Mouse (Mus musculus): Measurements from ENCODE around the gene Slc19a1. TPM values are rescaled to one million over a fixed set of nuclear protein-coding genes. Genes with fewer than 3 reads are reported as not detected.

The Slc19a1 gene
- polyA plus RNA-seq, 1 experiment from 2014 or later = 35.4 TPM

DNA sequence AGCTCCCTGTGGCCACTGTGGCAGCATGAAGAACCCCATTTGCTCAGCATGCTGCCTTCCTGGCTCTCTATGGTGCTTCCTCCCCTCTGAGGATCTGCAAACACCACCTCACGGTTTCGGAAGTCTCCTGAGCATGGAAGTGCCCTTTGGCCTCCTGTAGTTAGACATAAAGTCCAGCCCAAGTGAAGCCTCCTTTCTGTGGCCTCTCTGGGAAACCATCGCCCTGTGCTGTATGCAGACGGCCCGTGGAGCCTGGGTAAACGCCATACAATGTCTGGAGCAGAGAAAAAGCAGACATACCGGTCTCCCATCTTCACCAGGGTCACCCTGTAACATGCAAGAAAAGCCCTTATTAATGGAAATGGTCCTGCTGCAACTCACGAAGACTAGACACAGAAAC is 46.9 kb downstream of the Slc19a1 start:
- no peaks in the 10 kb centered on the region for H3K36me3 ChIP-seq
- 91% methylated on average over 8 of the region's 8 CpGs for WGBS
- H3K27ac ChIP-seq (replicated peaks) = no peak overlapping the region
- no peak overlapping the region for H3K4me2 ChIP-seq (replicated peaks)
- no peak for ATAC-seq (replicated peaks)
- no peak overlapping the region for H3K9ac ChIP-seq (replicated peaks)
- H3K27me3 ChIP-seq = no peaks in the 10 kb centered on the region
- H3K4me3 ChIP-seq = no peak overlapping the region
- no peaks in the 10 kb centered on the region for H3K9me3 ChIP-seq
- H3K4me1 ChIP-seq = 0 out of 2 replicates have a peak, but pooled peaks cover 4% of the 10 kb centered on the region

DNA sequence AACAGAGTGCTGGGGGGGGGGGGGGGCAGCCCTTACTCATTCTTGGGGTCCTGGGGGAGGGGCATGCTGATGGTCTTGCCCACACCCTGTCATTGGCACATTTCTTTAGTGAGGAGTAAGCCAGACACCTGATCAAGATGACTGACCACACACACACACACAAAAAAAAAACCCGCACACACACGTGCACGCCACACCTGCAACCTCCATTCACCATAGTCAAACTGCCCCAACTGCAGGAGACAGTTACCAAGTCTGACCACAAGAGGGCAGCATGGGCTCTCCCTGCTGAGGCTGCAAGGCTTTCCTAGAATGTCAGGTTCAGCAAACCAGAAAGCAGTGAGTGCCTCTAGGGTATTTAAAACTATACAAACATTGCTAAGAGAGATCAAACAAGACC is 50.4 kb downstream of the Slc19a1 start:
- Histone ChIP-seq H3K9me3 (no peaks in the 10 kb centered on the region), H3K36me3 (no peaks in the 10 kb centered on the region), H3K4me1 (0 out of 2 replicates have a peak, but pooled peaks cover 4% of the 10 kb centered on the region), H3K4me2 (replicated peaks) (no peak overlapping the region), H3K9ac (replicated peaks) (no peak overlapping the region), H3K27me3 (no peaks in the 10 kb centered on the region), H3K4me3 (no peak overlapping the region), H3K27ac (replicated peaks) (no peak overlapping the region)
- 19% methylated on average over 3 of the region's 3 CpGs for whole genome bisulfite sequencing
- no peak; the same call in 1 of the 2 replicates for ATAC-seq (replicated peaks)

DNA sequence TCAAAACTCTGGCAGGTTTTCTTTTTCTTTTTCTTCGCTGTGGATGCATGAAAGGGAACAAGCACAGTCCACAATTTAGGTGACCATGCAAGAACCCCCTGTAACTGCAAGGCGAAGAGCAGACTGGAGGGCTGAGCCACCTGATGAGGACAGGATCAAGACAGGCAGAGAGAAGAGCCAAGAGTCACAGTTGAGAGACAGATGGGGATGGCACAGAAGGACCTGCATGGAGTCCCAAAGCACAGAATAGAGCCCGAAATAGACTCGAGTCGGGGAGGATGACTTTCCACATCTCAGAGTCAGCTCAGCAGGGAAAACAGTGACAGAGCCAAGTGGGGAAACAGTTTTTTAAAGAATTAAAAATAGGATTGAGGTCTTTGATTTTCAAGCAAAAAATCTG is 50.9 kb downstream of the Slc19a1 start:
- Histone ChIP-seq H3K36me3 (no peaks in the 10 kb centered on the region), H3K27me3 (no peaks in the 10 kb centered on the region), H3K4me2 (replicated peaks) (no peak overlapping the region), H3K9me3 (no peaks in the 10 kb centered on the region), H3K27ac (replicated peaks) (no peak overlapping the region), H3K9ac (replicated peaks) (no peak overlapping the region), H3K4me1 (0 out of 2 replicates have a peak, but pooled peaks cover 4% of the 10 kb centered on the region), H3K4me3 (no peak overlapping the region)
- no peak; the same call in 1 of the 2 replicates for ATAC-seq (replicated peaks)
- WGBS = 71% methylated on average over 5 of the region's 5 CpGs

DNA sequence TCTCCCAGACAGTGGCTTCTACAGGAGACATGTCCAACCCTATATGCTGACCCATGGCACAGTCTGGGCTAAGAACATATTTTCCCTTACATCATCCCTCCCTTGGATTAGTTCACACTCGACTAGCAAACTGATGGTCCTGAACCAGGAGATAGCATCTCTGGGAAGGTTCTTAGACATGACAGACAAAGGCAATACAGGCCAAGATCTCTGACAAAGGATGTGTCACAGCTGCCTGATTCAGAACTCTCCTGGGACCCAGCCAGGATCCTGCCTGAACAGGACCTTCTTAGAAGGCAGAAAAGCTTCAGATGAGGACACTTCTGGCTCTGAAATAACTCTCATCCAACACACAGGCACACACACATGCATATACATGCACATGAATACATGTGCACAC is 52.5 kb downstream of the Slc19a1 start:
- Histone ChIP-seq H3K27me3 (no peaks in the 10 kb centered on the region), H3K9ac (replicated peaks) (no peak overlapping the region), H3K4me1 (0 out of 2 replicates have a peak, but pooled peaks cover 4% of the 10 kb centered on the region), H3K4me2 (replicated peaks) (no peak overlapping the region), H3K27ac (replicated peaks) (no peak overlapping the region), H3K9me3 (no peaks in the 10 kb centered on the region), H3K4me3 (no peak overlapping the region), H3K36me3 (no peaks in the 10 kb centered on the region)
- ATAC-seq (replicated peaks) = no peak
- WGBS = 81% methylated on average over 1 of the region's 1 CpGs

DNA sequence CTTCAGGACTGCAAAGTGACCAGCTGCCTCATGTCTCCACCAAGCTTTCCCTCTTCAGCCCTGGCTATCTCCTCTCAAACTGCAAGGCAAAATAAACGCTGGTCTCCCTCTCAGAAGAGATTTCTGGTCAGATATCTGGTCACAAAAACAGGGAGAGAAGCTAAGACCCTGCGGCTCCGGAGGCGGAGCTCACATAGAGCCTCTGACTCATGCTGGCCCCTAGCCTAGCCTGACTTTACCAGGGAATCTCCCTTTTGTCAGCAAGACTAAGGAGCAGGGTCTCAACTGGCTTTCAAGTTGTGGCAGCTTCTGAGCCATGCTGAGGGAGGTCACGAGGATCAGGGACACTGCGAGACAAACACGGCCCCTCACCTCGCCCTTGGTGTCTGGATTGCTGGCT is 57.3 kb downstream of the Slc19a1 start:
- Histone ChIP-seq H3K4me1 (no peaks in the 10 kb centered on the region), H3K9me3 (0 out of 2 replicates have a peak, but pooled peaks cover 5% of the 10 kb centered on the region), H3K36me3 (no peaks in the 10 kb centered on the region), H3K27ac (replicated peaks) (no peak overlapping the region), H3K4me3 (no peak overlapping the region), H3K9ac (replicated peaks) (no peak overlapping the region), H3K27me3 (no peaks in the 10 kb centered on the region), H3K4me2 (replicated peaks) (no peak overlapping the region)
- ATAC-seq (replicated peaks) = no peak
- 53% methylated on average over 8 of the region's 8 CpGs for WGBS

DNA sequence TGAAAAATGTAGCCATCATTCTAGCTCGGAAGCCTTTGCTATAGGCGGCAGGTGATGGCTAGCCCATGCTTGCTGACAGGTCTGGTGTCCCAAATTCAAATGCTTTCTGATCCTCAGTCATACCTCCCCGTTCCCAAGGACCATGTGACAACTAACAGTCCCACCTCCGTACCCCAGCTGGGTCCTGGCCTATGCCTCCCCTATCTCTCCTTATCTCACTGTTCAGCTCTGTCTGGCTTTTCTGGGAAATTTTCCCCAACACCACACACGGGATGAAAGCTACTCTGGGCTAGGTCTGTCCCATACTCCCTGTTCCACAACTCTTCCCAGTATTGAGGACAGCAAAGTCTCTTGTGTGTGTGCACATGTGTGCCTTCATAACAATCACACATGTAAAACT is 58.0 kb downstream of the Slc19a1 start:
- no peak overlapping the region for H3K9ac ChIP-seq (replicated peaks)
- no peak overlapping the region for H3K4me3 ChIP-seq
- H3K9me3 ChIP-seq = 0 out of 2 replicates have a peak, but pooled peaks cover 5% of the 10 kb centered on the region
- no peak overlapping the region for H3K27ac ChIP-seq (replicated peaks)
- no peaks in the 10 kb centered on the region for H3K4me1 ChIP-seq
- ATAC-seq (replicated peaks) = no peak
- H3K4me2 ChIP-seq (replicated peaks) = no peak overlapping the region
- H3K36me3 ChIP-seq = no peaks in the 10 kb centered on the region
- WGBS = 82% methylated on average over 5 of the region's 5 CpGs
- H3K27me3 ChIP-seq = no peaks in the 10 kb centered on the region

DNA sequence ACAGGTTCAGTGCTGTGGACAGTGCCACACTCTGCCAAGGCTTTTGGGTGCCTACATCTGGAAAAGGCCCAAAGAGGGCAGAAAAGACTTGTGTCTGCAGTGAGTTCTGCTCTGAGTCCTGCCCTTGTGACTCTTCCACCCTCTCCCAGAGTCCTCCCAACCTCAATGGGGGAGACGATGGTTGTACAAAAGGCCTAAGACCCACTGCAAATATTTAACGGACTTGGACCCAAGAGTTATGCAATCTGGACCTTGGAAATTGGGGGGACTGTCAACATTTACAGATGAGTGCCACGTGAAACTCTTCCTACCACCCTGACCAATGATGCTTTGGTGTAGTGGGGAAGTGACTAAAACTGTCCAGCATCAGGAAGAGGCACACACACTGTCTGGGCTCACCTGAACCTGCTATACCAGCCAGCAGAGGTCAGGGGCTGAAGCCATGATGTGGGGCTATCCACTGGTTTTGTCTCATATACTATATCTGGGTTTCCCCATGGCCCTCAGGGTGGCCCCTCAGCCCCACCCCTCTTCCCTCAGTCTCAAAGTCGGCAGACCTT is 59.6 kb downstream of the Slc19a1 start:
- no peak overlapping the region for H3K9ac ChIP-seq (replicated peaks)
- no peak overlapping the region for H3K27ac ChIP-seq (replicated peaks)
- H3K4me3 ChIP-seq = no peak overlapping the region
- no peaks in the 10 kb centered on the region for H3K4me1 ChIP-seq
- H3K27me3 ChIP-seq = no peaks in the 10 kb centered on the region
- H3K4me2 ChIP-seq (replicated peaks) = no peak overlapping the region
- WGBS = 90% methylated on average over 4 of the region's 4 CpGs
- H3K36me3 ChIP-seq = no peaks in the 10 kb centered on the region
- H3K9me3 ChIP-seq = 0 out of 2 replicates have a peak, but pooled peaks cover 5% of the 10 kb centered on the region
- no peak for ATAC-seq (replicated peaks)

DNA sequence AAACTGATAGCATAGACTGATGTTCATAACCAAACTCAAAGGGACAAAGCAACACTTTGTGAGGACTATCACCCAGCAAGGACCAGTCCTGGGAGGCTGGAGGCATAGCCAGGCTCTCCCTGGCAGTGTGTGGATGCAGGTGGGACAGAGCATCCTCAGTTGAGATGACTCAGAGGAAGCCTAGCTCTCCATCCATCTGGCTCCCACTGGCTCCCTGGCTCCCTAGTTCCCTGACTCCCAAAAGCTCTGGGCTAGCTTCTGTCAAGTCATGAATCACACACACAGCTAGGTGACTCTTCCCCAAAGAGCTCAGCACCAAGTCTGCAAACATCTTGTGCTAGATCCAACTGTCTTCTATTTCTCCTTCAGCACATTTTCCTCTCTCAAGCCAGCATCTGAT is 61.8 kb downstream of the Slc19a1 start:
- Histone ChIP-seq H3K4me2 (replicated peaks) (no peak overlapping the region), H3K27me3 (no peaks in the 10 kb centered on the region)
- ATAC-seq (replicated peaks) = no peak

DNA sequence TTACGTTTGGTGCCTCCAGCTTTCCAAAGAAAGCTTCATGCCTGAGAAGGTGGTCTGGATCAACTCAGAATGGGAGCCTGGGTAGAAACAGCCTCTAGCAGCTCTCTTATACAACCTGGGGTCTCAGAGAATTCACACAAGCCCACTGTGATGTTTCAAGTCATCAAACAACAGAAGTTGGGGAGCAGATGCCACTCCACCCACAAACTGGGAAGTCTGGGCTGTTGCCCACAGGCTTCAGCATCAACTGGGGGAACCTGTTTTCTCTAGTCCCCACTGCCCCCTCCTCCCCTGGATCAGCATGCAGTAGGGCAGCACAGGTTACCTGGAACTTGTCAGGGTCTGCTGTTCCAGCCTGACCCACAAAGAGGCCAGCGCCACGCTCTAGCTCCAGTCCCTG is 63.6 kb downstream of the Slc19a1 start:
- no peak overlapping the region for H3K4me3 ChIP-seq
- H3K36me3 ChIP-seq = no peaks in the 10 kb centered on the region
- H3K4me2 ChIP-seq (replicated peaks) = no peak overlapping the region
- 94% methylated on average over 3 of the region's 3 CpGs for WGBS
- H3K27me3 ChIP-seq = no peaks in the 10 kb centered on the region
- no peak overlapping the region for H3K27ac ChIP-seq (replicated peaks)
- H3K9me3 ChIP-seq = 0 out of 2 replicates have a peak, but pooled peaks cover 5% of the 10 kb centered on the region
- ATAC-seq (replicated peaks) = no peak
- no peaks in the 10 kb centered on the region for H3K4me1 ChIP-seq
- no peak overlapping the region for H3K9ac ChIP-seq (replicated peaks)

More for the DNA sequence above, 61.8 kb downstream of the Slc19a1 start:
- Histone ChIP-seq H3K27ac (replicated peaks) (no peak overlapping the region), H3K9me3 (0 out of 2 replicates have a peak, but pooled peaks cover 5% of the 10 kb centered on the region), H3K4me1 (no peaks in the 10 kb centered on the region), H3K9ac (replicated peaks) (no peak overlapping the region), H3K4me3 (no peak overlapping the region), H3K36me3 (no peaks in the 10 kb centered on the region)

DNA sequence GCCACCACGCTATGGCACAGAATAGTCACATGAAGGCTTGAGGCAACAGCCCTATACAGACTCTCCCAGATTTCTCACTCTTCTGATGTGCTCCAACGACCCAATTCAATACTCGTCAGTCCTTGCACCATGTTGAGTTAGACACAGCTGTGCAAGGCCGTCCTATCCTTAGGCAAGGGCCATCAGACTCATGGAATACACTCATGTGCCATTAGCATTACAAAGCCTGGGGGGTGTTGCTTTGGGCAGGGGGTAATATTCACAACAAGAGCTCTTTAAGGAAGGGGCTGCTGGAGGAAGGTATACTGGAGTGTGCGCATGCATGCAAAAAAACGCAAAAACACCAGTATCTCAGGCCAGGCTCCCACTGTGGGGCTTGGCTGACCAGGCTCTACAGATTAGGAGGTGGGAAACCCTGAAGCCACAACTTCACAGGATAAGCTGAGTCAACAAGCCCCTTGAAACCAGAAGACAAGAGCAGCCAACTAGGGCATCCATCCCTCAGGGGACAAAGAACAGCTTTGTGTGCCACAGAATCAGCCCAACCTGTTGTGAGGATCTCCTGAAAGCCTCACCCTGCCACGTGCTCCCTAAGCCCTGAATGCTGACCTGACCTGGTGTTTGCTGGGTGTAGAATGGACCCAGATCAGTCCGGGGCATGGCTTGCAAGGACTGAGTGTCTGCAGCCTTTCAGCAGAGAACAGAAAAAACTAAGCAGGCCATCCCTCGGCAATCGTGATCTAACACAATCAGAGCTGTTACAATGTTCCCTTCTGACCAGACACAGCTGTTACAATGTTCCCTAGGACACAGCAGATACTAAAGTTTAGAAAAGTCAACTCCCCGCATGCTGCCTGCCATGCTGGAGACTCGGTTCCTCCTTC is 65.2 kb downstream of the Slc19a1 start:
- ATAC-seq (replicated peaks) = no peak
- Histone ChIP-seq H3K9me3 (0 out of 2 replicates have a peak, but pooled peaks cover 5% of the 10 kb centered on the region), H3K9ac (replicated peaks) (no peak overlapping the region), H3K4me2 (replicated peaks) (no peak overlapping the region), H3K4me1 (no peaks in the 10 kb centered on the region), H3K27ac (replicated peaks) (no peak overlapping the region), H3K36me3 (no peaks in the 10 kb centered on the region), H3K4me3 (no peak overlapping the region), H3K27me3 (no peaks in the 10 kb centered on the region)
- 57% methylated on average over 12 of the region's 12 CpGs for WGBS

DNA sequence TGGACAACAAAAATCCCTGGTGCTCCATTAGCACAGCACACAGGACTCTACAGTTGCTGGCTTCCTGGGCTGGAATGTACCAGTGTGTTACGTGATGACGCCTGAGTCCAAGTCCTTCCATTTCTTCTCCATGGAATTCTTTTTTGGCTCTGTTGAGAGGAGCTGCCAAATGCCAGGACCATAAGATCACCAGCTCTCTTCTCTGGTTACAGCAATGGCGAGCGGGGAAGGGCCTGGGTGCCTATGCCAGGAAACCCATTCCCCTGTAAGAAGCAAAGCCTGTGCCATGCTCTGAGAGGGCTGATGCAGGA is 65.8 kb downstream of the Slc19a1 start:
- H3K36me3 ChIP-seq = no peaks in the 10 kb centered on the region
- ATAC-seq (replicated peaks) = no peak
- H3K4me3 ChIP-seq = no peak overlapping the region
- H3K27ac ChIP-seq (replicated peaks) = no peak overlapping the region
- no peak overlapping the region for H3K9ac ChIP-seq (replicated peaks)
- WGBS = 84% methylated on average over 4 of the region's 4 CpGs
- no peaks in the 10 kb centered on the region for H3K27me3 ChIP-seq
- 0 out of 2 replicates have a peak, but pooled peaks cover 5% of the 10 kb centered on the region for H3K9me3 ChIP-seq
- H3K4me2 ChIP-seq (replicated peaks) = no peak overlapping the region
- H3K4me1 ChIP-seq = no peaks in the 10 kb centered on the region

DNA sequence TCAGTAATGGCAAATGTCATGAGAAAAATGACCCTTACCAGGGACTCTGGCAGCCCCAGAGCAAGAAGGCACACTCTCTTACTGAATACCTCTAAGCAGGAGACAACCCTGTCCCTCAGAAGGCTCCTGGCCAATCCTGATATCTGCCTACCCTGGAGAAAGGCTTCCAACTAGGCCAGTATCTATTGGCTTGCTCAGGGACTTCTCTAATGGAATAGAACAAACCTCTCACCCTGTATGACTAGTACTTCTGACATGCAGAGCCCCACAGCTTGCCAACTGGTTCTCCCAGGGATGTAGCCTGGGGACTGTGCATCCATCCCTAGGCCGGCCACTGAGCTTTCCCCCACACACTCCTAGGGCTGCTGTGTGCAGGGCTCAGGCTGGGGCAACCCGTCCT is 66.6 kb downstream of the Slc19a1 start:
- Histone ChIP-seq H3K9me3 (no peaks in the 10 kb centered on the region), H3K4me2 (replicated peaks) (no peak overlapping the region), H3K4me3 (no peak overlapping the region), H3K36me3 (no peaks in the 10 kb centered on the region), H3K9ac (replicated peaks) (no peak overlapping the region), H3K27ac (replicated peaks) (no peak overlapping the region), H3K27me3 (no peaks in the 10 kb centered on the region), H3K4me1 (no peaks in the 10 kb centered on the region)
- no peak for ATAC-seq (replicated peaks)
- 94% methylated on average over 2 of the region's 2 CpGs for WGBS

All from forebrain, embryonic 15.5 days (tissue).